Mouse (Mus musculus) myocyte (in vitro differentiated cells): ENCODE data around the gene Rptor.

ENCODE experiments used
- CEBPB ChIP-seq: IDR thresholded peaks from 2 replicates; pipeline ENCODE4 v1.6.1; 2011; ENCODE audit warnings: mild to moderate bottlenecking, moderate library complexity; ENCODE audit not compliant: poor library complexity, insufficient read depth, severe bottlenecking
- E2F4 ChIP-seq: IDR thresholded peaks from one replicate; pipeline ENCODE4 v1.6.1; 2011; ENCODE audit warnings: mild to moderate bottlenecking, control low read depth, moderate library complexity; ENCODE audit not compliant: insufficient read depth
- MAX ChIP-seq: IDR thresholded peaks from one replicate; pipeline ENCODE4 v1.6.1; 2011; ENCODE audit warnings: low read depth, mild to moderate bottlenecking, control low read depth
- MYOD1 ChIP-seq, 3 experiments: IDR thresholded peaks; one replicate each; pipeline ENCODE4 v1.6.1; 2011; ENCODE audit warnings: control low read depth in 2 of 3, low read depth in 2 of 3, mild to moderate bottlenecking in 2 of 3, moderate library complexity in 1 of 3; ENCODE audit not compliant: insufficient read length in 2 of 3, control insufficient read depth in 1 of 3
- MYOG ChIP-seq, 3 experiments: IDR thresholded peaks; one replicate each; pipeline ENCODE4 v1.6.1; 2011; ENCODE audit warnings: control low read depth in 2 of 3, low read depth in 2 of 3, mild to moderate bottlenecking in 2 of 3; ENCODE audit not compliant: insufficient read length in 2 of 3, control insufficient read depth in 1 of 3, insufficient read depth in 1 of 3
- POLR2A ChIP-seq: IDR thresholded peaks from one replicate; pipeline ENCODE4 v1.6.1; 2011; ENCODE audit warnings: low read depth, mild to moderate bottlenecking, control low read depth, moderate library complexity; ENCODE audit not compliant: insufficient read length
- POLR2AphosphoS2 ChIP-seq: IDR thresholded peaks from one replicate; pipeline ENCODE4 v1.6.1; 2011; ENCODE audit warnings: low read depth, control low read depth; ENCODE audit not compliant: insufficient read length
- REST ChIP-seq: IDR thresholded peaks from one replicate; pipeline ENCODE4 v1.6.1; 2011; ENCODE audit warnings: mild to moderate bottlenecking, control low read depth, moderate library complexity; ENCODE audit not compliant: insufficient read depth, insufficient read length
- SRF ChIP-seq: IDR thresholded peaks from one replicate; pipeline ENCODE4 v1.6.1; 2011; ENCODE audit warnings: low read depth; ENCODE audit not compliant: control insufficient read depth, insufficient read length
- TCF12 ChIP-seq: IDR thresholded peaks from one replicate; pipeline ENCODE4 v1.6.1; 2011; ENCODE audit warnings: mild to moderate bottlenecking, control low read depth; ENCODE audit not compliant: poor library complexity, insufficient read depth, severe bottlenecking
- TCF3 ChIP-seq: IDR thresholded peaks from one replicate; pipeline ENCODE4 v1.6.1; 2011; ENCODE audit warnings: low read depth, control low read depth; ENCODE audit not compliant: insufficient read length
- USF1 ChIP-seq: IDR thresholded peaks from one replicate; pipeline ENCODE4 v1.6.1; 2011; ENCODE audit warnings: low read depth, mild to moderate bottlenecking, control low read depth, moderate library complexity

GRCm38 (mm10) chr11:119909436-119909835 lies 306.7 kb downstream of the Rptor start:
- TF ChIP-seq MAX (no peak), POLR2A (no peak), MYOG (IDR thresholded peaks at IDR 0.05; ENCODE audit: control insufficient read depth in 1 of 3, insufficient read depth in 1 of 3, insufficient read length in 2 of 3, low read depth in 2 of 3) (no peak), MYOD1 (IDR thresholded peaks at IDR 0.05; ENCODE audit: control insufficient read depth in 1 of 3, insufficient read length in 2 of 3, low read depth in 2 of 3) (no peak), USF1 (no peak), E2F4 (no peak), POLR2AphosphoS2 (no peak), REST (no peak), TCF12 (no peak), CEBPB (no peak), TCF3 (no peak), SRF (no peak)
